Mouse (Mus musculus) R1 (cell line): ENCODE measurements around the gene Ccer1.
"Not testable (repeated sequence)": the region's sequence is repeated elsewhere in the genome, so short reads cannot be mapped to it uniquely, and the experiment has no call there.

ENCODE experiments used
- DNase-seq: peaks from one replicate; pipeline ENCODE4 v3.0.0-alpha.2; 2018; ENCODE audit warnings: low read depth, low spot score

Gene Ccer1

DNA sequence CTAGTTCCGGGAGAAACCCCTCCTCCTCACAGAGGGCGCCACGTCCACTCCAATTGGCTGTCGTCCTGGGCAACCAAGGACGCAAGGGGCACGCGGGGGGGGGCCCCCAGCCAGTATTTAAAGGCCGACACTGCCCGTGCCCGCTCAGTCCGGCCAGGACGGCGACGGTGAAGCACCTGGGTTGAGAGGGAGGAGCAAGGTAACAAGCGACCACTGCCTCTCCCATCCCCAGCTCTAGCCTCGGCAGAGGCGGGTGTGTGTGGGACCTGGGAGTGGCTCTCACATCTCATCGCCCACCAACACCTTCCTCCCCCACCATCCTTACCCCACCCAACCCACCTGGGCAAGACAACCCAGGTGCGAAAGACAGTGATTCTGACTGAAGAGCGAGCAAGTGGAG is at the start of gene Ccer1:
Gene Ccer1 (plus strand): TSS at position 147 of the 400 bp plus-strand sequence.
- no peak for DNase-seq

DNA sequence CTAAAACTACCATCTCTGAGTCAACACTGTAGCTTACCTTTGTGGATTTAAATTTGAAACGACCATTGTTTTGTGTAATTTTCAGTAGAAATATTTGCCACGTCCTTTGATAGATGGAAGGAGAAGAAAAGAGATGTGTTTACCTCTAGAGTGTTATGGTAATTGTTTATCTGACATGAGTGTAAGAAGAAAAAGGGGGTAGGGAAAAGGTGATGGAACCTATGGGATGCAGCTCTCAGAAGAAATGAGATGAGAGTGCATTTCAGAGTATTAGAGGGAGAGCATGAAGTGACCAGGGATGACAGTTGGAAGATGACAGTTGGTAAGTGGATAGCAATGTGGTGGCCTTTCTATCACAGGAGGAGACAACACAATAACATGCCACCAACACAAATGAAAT is 49.1 kb upstream of the Ccer1 start, which contains the start of gene Epyc:
Gene Epyc (plus strand): TSS at position 301 of the 400 bp plus-strand sequence.
- DNase-seq, result no peak

DNA sequence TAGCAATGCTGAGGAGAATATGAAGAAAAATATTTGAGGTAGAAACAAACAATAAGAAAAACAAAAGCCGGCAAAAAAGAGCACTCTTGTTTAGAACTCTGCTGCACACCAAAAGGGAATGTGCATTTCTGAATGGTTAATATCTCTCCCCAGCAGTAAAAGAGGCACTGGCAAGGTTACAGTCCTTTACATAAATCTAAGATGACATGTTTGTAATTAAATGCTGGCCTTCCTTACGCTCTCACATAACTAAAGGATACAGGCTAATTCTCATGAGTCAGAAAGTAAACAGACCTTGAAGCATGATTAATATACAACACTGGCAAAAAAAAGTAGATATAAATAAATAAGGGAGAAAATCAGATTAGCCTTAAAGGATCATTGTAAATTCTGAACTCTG is 42.5 kb upstream of the Ccer1 start:
- DNase-seq, result no peak

DNA sequence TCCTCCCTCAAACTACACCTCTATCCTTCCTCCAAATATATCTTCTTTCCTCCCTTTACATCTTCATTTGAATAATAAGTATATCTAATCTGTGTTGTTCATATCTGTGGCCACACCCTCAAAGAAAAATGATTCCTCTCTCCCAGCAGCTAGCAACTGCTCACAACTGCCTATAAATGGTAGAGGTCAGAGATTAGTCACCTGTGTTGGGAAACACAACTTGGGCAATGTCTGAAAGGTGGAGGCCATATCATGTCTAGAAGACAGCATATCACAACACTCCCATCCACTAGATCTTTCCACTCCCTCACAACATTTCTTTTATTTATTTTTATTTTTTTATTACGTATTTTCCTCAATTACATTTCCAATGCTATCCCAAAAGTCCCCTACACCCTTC is 33.4 kb upstream of the Ccer1 start:
- DNase-seq, result no peak

DNA sequence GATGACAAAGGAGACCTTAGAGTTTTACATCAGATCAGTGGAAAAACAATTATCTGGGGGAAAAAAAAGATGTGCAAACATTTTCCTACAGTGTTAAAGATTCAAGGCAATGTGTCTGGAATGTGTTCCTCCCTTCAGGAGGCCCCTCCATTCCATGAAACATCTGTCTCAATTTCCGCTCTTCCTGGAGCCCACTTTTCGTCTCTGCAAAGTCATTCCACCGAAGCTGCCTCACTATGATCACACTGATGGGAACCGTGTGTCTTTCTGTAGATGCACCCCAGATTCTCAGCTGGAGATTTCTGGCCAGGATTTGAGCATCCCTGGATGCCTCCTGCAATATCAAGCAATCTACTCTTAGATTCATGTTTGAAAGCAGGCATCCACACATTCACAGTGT is 24.2 kb upstream of the Ccer1 start:
- no peak for DNase-seq

DNA sequence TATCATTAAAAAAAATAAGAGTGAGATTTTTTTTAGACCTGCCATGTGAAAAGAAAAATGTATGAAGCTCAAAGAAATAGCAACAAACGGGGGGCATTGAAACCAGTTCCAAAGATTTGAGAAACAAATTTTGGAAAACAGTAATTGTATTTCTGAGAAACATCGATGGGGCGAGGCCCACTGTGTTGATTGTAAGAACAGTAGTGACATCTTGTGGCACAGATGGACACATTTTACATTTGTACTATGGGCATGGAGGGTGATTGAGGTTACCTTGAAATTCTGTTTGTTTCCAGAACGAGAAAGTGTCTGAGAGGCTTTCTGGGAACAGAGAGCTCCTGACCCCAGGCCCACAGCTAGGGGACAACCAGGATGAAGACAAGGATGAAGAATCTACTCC is 22.7 kb upstream of the Ccer1 start:
- DNase-seq, result peak; percentile 2

DNA sequence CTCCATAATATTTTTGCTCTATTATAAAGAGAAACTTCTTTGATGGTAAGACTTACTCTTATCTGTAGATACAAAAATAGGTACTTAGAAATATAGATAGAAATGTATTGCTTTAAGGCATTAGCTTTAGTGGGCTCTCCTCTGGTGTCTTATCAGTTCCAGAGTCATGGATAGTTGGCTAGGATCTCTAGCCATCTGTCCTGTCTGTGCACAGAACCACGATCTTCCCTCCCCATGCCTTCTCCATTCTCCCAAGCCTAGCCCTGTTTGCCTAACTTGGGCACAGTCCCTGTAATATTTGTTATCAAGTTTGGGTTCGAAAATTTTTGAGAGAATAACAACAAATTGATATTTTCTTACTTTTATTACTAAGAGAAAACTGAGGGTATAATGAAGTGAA is 19.6 kb upstream of the Ccer1 start:
- DNase-seq, result no peak

DNA sequence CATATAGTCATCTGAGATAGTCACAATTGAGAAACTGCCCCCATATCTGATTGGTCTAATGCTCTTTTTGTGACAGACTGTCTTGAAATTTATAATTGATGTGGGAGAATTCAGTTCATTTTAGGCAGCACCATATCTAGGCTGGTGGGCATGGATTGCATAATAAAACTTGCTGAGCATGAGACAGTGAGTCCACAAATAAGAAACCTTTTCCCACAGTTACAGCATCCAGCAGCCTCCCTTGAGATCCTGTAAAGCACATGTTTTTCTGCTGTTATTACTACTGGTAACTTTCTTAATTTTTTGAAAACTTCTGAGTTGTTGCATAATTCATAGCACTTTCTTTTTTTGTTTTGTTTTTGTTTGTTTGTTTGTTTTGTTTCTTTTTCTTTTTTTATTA is 9.9 kb upstream of the Ccer1 start:
- no peak for DNase-seq

DNA sequence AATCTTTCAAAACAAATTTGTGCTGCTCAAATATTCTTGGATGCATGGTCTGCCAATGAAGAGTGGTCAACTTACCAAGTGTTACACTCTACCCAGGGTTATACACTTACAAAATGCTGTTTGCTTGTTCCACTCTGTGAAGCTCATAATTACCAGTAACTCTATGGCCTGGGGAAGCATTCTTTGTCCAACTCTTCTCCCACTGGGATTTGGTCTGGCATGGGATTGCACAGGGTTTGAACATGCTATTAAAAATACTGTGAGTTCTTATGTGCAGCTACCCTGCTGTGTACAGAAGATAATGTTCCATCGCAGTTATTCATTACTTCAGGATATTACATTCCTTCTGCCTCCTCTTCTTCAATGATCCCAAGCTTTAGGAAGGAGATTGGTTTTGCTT is 5.7 kb upstream of the Ccer1 start:
- no peak for DNase-seq

DNA sequence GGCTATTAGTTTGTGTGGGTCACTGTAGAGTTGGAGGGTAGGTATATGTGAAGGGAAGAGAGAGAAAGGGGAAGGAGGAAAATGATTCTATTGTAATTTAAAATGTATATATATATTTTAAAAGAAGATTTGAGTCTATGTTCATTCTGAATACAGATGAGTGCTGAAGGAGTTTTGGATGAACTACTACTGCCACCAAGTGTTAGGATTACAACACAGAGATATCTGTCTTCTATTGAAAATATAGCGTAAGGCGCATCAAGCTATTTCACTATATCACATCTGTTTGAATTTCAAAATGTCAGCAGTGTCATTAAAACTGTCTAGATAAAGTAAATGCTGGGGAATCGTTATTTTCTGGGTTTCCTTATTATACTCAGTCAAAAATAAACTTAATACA is 3.4 kb upstream of the Ccer1 start:
- no peak for DNase-seq

DNA sequence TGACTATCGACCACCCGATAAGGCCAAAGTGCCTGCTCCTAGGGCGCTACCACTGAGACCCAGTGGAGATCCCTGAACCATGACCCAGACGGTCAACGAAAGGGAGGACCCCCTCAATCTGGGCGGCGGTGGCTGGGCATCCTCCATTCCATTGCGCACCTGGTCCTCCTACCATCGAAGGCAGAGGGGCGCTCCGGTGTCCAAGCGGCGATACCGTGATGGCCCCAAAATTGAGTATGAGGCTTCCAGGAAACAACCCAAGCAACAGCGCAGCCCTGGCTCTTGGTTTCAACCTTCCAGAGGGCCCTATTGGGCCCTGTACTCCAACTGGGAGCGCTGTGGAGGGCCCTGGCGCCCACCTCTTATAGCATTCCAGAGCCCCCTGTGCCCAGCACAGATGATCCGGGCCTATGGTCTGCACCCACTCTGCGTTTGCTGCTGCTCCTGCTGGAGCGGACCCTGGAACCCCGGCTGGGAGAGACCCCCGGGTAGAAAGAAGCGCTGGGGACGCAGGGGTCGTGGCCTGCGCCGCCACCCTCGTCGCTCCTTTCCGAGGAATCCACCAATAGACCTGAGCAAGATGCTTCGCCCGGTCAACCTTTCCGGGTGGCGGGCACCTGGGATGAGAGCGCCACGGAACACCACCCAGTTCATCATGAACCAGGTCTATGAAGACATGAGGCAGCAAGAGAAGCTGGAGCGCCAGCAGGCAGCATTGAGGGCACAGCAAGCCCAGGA is 708 bp downstream of the Ccer1 start:
- DNase-seq, result no peak

DNA sequence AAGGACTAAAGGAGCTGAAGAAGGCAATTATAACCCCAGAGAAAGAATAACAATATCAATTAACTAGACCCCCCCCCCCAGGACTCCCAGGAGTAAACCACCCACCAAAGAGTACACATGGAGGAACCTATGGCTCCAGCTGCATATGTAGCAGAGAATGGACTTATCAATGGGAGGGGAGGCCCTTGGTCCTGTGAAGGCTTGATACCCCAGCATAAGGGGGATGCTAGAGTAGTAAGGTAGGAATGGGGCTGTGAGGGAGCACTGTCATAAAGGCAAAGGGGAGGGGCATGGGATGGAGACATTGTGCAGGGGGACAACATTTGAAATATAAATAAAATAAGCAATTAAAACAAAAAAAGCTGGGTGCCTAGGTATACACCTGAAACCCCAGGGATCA is 9.5 kb downstream of the Ccer1 start:
- DNase-seq, result no peak

DNA sequence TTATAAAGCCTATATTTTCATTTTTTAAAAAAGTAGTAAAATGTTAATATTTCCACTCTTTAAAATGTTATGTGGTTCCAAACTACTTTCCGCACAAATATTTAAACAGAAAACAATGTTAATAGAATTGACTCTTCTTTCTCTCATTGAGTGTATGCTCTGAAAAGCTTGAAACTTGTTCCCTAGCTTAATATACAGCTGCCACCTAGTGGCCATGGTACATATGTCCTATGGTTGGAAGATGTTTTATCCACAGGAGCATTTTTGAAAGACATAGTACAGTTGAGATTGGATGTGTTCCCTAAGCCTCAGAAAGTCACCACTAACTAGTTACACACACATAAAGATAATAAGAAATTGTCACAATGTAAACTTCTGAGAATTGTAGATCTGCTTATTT is 11.7 kb downstream of the Ccer1 start:
- DNase-seq, result peak; percentile 46

DNA sequence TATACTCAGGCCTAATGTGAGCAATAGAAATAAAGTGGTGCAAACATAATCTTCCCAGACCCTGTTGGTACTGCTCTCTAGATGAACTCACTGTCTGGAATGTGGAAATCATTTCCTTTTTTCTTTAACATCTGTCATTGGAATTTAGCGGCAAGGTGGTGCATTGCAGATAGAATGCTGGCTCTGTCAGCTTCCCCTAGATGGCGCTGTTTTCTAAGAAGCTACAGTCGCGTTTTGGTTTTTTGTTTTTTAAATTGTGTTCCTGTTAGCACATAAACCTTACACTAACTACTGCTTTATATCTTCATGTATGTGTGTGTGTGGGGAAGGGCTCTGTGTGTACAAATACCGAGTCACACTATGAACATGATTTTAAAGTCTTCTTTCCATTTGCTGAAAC is 19.8 kb downstream of the Ccer1 start:
- peak; percentile 64 for DNase-seq

DNA sequence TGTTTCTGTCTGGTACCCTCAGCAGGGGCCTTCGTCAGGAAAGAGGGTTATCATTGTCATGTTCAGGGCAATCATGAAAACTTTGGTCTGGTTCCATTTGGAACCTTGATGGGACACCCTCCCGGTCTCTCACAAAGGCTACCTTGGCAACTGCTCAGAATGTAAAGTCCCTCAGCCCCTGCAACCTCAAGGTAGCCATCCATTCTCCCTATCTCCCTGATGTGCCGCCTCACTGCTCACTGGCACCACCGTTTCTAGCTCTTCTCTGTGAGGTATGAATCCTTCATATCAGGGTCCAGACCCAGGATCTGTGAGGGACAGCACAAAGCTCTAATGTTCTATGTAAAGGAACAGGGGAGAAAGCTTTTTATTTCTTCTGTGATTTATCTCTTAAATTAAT is 21.7 kb downstream of the Ccer1 start:
- no peak for DNase-seq

DNA sequence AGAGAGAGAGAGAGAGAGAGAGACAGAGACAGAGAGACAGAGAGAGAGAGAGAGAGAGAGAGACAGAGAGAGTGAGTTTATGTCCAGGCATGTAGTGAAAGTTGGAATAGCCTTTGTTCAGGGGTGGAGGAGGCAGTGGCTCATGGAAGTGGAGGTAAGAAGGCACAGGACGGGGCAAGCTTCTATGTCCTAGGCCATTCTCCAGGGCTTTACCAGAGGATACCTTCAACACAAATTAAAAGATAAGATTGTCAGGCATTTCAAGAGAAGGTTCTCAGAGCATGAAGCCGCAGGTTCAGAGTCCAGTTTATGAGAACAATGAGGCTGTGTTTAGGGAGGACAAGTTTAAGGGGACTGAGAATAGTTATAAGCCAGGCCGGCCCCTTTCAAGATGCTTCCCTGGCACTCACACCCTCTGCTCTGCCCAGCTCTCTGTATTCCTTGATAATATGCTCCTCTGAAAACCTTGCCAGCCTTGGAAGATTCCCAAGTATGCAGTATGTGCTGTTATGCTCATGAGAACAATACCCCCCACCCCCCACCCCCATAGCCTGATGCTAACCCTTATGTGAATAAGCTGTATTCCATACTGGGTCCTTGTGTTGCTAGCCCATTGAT is 22.5 kb downstream of the Ccer1 start:
- DNase-seq, result no peak

DNA sequence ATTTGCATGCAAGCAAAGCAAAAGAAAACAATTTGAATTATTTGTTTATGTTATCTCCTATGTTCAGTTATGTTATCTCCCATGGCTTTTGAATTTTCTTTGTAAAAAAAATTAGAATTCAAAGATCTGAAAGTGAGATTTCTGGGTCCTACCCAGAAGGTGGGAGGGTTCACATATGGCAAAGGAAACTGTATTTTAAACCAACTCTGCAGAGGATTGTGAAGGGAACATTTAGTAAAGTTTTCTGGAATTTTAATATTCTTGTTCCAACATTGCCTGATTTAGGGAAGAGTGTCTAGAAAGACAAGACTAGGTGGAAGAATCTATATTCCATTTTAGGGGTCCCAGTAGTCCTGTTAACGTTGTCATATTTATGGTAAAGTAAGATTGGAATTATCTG is 24.4 kb downstream of the Ccer1 start:
- no peak for DNase-seq

DNA sequence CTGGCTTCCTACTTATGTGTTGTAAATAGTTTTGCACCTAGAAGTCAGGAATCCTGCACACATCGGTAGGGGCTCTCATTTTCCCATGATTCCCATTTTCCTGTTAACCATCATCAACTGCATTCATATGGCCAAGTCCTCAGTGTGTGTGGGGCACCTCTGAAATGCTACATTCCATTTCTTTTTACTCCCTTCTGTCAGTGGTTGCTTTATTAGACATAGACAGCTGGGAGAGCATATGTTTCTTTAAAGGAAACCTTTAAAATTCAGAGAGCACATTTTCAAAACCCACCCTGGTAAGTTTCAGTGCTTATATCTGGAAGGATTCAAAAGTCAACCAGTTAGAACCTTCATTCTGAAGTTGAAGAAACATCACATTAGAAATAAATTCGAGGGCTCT is 25.2 kb downstream of the Ccer1 start:
- no peak for DNase-seq

DNA sequence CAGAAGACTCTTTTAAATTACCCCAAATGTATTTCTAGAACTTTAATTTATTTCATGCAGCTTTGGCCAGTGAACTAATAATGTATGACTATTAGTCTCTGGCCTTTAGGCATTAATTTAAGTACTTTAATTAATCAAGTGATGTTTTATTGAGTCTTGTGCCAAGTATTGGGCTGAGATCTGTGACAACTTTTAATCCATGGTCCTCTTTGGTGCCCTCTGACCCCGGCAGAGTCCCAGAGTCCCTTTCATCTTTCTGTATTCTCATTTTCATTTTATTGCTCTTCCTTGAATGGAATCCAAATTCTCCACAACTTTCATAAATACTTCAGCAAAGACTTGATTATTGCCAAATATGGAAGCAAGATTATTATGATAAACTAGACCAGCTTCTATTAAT is 27.8 kb downstream of the Ccer1 start:
- DNase-seq, result no peak

DNA sequence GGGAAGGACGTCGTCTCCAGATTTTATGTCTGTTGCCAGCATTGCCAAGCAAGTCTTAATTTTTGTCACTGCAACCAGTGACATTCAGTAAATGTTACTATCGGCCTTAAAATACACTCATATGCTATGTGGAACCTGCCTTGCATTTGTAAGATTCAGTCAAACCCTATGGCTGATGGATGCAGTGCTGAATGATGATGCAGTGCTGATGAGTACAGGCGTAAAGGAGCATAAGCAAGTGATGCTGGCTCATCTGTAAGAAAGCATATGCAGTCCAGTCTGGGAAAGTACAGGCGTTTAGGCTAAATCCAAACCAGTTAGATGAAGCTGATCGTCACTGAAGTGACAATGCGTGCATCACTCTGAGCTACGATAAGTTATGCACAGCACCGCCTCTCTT is 29.9 kb downstream of the Ccer1 start:
- DNase-seq, result no peak

DNA sequence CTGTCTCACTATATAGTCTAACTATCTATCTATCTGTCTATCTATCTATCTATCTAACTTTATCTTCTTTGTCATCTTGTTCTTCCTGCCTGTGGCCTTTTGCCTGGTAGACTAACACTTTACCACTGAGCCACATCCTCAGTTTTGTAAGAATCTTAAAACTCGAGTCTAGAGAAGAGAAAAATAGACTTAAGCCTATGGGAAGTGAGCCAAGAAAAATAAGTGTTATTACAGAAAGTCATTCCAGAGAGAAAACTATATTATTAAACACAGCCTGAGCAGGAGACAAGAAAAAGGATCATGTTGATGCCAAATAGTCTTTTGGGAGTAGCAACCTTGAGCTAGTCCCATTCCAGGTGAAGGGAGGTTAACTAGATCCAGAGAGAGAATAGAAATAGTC is 33.1 kb downstream of the Ccer1 start:
- no peak for DNase-seq

DNA sequence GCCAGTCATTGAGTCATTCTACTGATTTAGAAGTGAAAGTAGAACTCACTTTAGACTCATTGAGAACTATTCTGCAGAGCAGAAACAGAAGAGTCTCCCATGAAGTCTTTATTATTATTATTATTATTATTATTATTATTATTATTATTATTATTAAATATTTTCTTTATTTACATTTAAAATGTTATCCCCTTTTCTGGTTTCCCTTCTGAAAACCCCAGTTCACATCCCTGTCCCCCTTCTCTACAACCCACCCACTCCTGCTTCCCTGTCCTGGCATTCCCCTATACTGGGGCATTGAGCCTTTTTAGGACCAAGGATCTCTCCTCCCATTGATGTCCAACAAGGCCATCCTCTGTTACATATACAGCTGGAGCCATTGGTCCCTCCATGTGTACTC is 33.8 kb downstream of the Ccer1 start, which contains the start of gene C030005K15Rik:
Gene C030005K15Rik (minus strand): TSS at position 101 of the 400 bp plus-strand sequence.
- not testable (repeated sequence) for DNase-seq
